Mouse (Mus musculus) megakaryocyte-erythroid progenitor cell, adult 5 weeks (primary cell): ENCODE measurements around the gene 2610301B20Rik. TPM values are rescaled to one million over a fixed set of nuclear protein-coding genes. Genes with fewer than 3 reads are reported as not detected.

Source experiments
- polyA plus RNA-seq: library from polyadenylated mRNA; stranded (reverse); fragments of >175 nt; gene quantifications from 2 replicates; pipeline ENCODE4 v1.2.3, GENCODE M21; 2012

Gene 2610301B20Rik
- 13.1 and 14.9 TPM in 2 replicates for polyA plus RNA-seq

GRCm38 (mm10) chr4:10873920-10874665 is at the start of gene 2610301B20Rik:
TSS of gene 2610301B20Rik (plus strand) at chr4:10874498.

